Mouse (Mus musculus): Measurements from ENCODE around the gene Tmed10.

GRCm38 (mm10) chr12:85373591-85374560, 771 bp downstream of the Tmed10 start:
- TF ChIP-seq POLR2A (IDR thresholded peaks at IDR 0.05; ENCODE audit: borderline replicate concordance, extremely low read depth, low read depth, low read length): peak; percentile 41; the same call in 1 of the 2 replicates
- TF ChIP-seq CTCF (IDR thresholded peaks at IDR 0.05; ENCODE audit: insufficient read depth, low read length): no peak

Measured in lung, adult 2 months (tissue).